Mouse (Mus musculus) bone marrow, adult 2 months (tissue): ENCODE data around the gene Gabarapl2.

ENCODE experiments used
- CTCF ChIP-seq: fragments of 200-500 bp; IDR thresholded peaks from 2 replicates; pipeline ENCODE4 v1.5.1; 2011; ENCODE audit warnings: low read length, control low read depth; ENCODE audit not compliant: control insufficient read depth, insufficient read depth
- POLR2A ChIP-seq: fragments of 200-500 bp; IDR thresholded peaks from 2 replicates; pipeline ENCODE4 v1.6.1; 2011; ENCODE audit warnings: low read depth, mild to moderate bottlenecking, control low read depth, low read length, borderline replicate concordance; ENCODE audit not compliant: control insufficient read depth

- no peak for TF ChIP-seq CTCF
- no peak for TF ChIP-seq POLR2A
These were observed 50.8 kb downstream of the Gabarapl2 start for GRCm38 (mm10) chr8:111991278-111991677.
